Mouse (Mus musculus): ENCODE results near the gene Zfp777. TPM values are rescaled to one million over a fixed set of nuclear protein-coding genes. Genes with fewer than 3 reads are reported as not detected.

Gene Zfp777
- polyA plus RNA-seq, 2 experiments = 9.3 to 24.8 TPM

- Histone ChIP-seq H3K9ac (ENCODE audit: low read depth, low read length, severe bottlenecking) (no peak overlapping the region), H3K4me3 (replicated peaks; ENCODE audit: low read length) (no peak overlapping the region), H3K4me2 (replicated peaks; ENCODE audit: low read depth, low read length, severe bottlenecking) (no peak overlapping the region), H3K27ac (replicated peaks; ENCODE audit: low read depth, low read length) (no peak overlapping the region), H3K27me3 (ENCODE audit: control insufficient read depth, insufficient read depth, low read length) (no peaks in the 10 kb centered on the region), H3K36me3 (ENCODE audit: control insufficient read depth, insufficient read depth, low read length) (peaks cover 22% of the 10 kb centered on the region), H3K4me1 (ENCODE audit: control insufficient read depth, insufficient read depth, low read length) (no peaks in the 10 kb centered on the region), H3K9me3 (ENCODE audit: control insufficient read depth, low read length) (no peaks in the 10 kb centered on the region)
- no peak for TF ChIP-seq POLR2A (IDR thresholded peaks at IDR 0.05; ENCODE audit: borderline replicate concordance, extremely low read depth, insufficient read depth, insufficient read length)
- DNase-seq (ENCODE audit: low spot score) (no peak), ATAC-seq (ENCODE audit: low FRiP score, low read depth) (no peak)
- WGBS = 89% methylated on average over 9 of the region's 9 CpGs
Measured at GRCm38 (mm10) chr6:48016841-48017240, 31.9 kb downstream of the Zfp777 start.

GRCm38 (mm10) chr6:48016090-48016521 is 32.6 kb downstream of the Zfp777 start:
- peak; percentile 73 for DNase-seq (ENCODE audit: low spot score)
- H3K4me3 ChIP-seq (replicated peaks; ENCODE audit: low read length) = peak overlapping the region; percentile 39
- TF ChIP-seq POLR2A (IDR thresholded peaks at IDR 0.05; ENCODE audit: borderline replicate concordance, extremely low read depth, insufficient read depth, insufficient read length) = peak; percentile 69; the same call in 1 of the 2 replicates
- ATAC-seq (ENCODE audit: low FRiP score, low read depth) = peak; percentile 91
- H3K27ac ChIP-seq (replicated peaks; ENCODE audit: low read depth, low read length) = no peak overlapping the region
- no peaks in the 10 kb centered on the region for H3K9me3 ChIP-seq (ENCODE audit: control insufficient read depth, low read length)
- peaks cover 17% of the 10 kb centered on the region for H3K36me3 ChIP-seq (ENCODE audit: control insufficient read depth, insufficient read depth, low read length)
- no peaks in the 10 kb centered on the region for H3K4me1 ChIP-seq (ENCODE audit: control insufficient read depth, insufficient read depth, low read length)
- under 1% methylated on average over 23 of the region's 24 CpGs for WGBS
- no peaks in the 10 kb centered on the region for H3K27me3 ChIP-seq (ENCODE audit: control insufficient read depth, insufficient read depth, low read length)
- peak overlapping the region; percentile 61 for H3K9ac ChIP-seq (ENCODE audit: low read depth, low read length, severe bottlenecking)
- H3K4me2 ChIP-seq (replicated peaks; ENCODE audit: low read depth, low read length, severe bottlenecking) = peak overlapping the region; percentile 58

GRCm38 (mm10) chr6:48010727-48011126 is 38.0 kb downstream of the Zfp777 start:
- DNase-seq (ENCODE audit: low spot score) (no peak), ATAC-seq (ENCODE audit: low FRiP score, low read depth) (no peak)
- H3K9ac ChIP-seq (ENCODE audit: low read depth, low read length, severe bottlenecking) = no peak overlapping the region
- no peaks in the 10 kb centered on the region for H3K36me3 ChIP-seq (ENCODE audit: control insufficient read depth, insufficient read depth, low read length)
- no peak overlapping the region for H3K4me3 ChIP-seq (replicated peaks; ENCODE audit: low read length)
- TF ChIP-seq POLR2A (IDR thresholded peaks at IDR 0.05; ENCODE audit: borderline replicate concordance, extremely low read depth, insufficient read depth, insufficient read length) = no peak
- no peak overlapping the region for H3K4me2 ChIP-seq (replicated peaks; ENCODE audit: low read depth, low read length, severe bottlenecking)
- 55% methylated on average over 8 of the region's 8 CpGs for WGBS
- no peaks in the 10 kb centered on the region for H3K27me3 ChIP-seq (ENCODE audit: control insufficient read depth, insufficient read depth, low read length)
- H3K27ac ChIP-seq (replicated peaks; ENCODE audit: low read depth, low read length) = no peak overlapping the region
- no peaks in the 10 kb centered on the region for H3K4me1 ChIP-seq (ENCODE audit: control insufficient read depth, insufficient read depth, low read length)
- no peaks in the 10 kb centered on the region for H3K9me3 ChIP-seq (ENCODE audit: control insufficient read depth, low read length)

- no peak for ATAC-seq (ENCODE audit: low FRiP score, low read depth)
- WGBS = 87% methylated on average over 9 of the region's 9 CpGs
Measured at GRCm38 (mm10) chr6:47995661-47996060, 53.0 kb downstream of the Zfp777 start.

GRCm38 (mm10) chr6:47983936-47984335 is 64.8 kb downstream of the Zfp777 start:
- TF ChIP-seq POLR2A (IDR thresholded peaks at IDR 0.05; ENCODE audit: borderline replicate concordance, extremely low read depth, insufficient read depth, insufficient read length) = no peak
- DNase-seq (ENCODE audit: low spot score) (no peak), ATAC-seq (ENCODE audit: low FRiP score, low read depth) (no peak)
- H3K4me1 ChIP-seq (ENCODE audit: control insufficient read depth, insufficient read depth, low read length) = no peaks in the 10 kb centered on the region
- H3K36me3 ChIP-seq (ENCODE audit: control insufficient read depth, insufficient read depth, low read length) = no peaks in the 10 kb centered on the region
- WGBS = 4% methylated on average over 2 of the region's 2 CpGs
- no peak overlapping the region for H3K4me2 ChIP-seq (replicated peaks; ENCODE audit: low read depth, low read length, severe bottlenecking)
- no peak overlapping the region for H3K9ac ChIP-seq (ENCODE audit: low read depth, low read length, severe bottlenecking)
- no peak overlapping the region for H3K27ac ChIP-seq (replicated peaks; ENCODE audit: low read depth, low read length)
- no peaks in the 10 kb centered on the region for H3K27me3 ChIP-seq (ENCODE audit: control insufficient read depth, insufficient read depth, low read length)
- H3K4me3 ChIP-seq (replicated peaks; ENCODE audit: low read length) = no peak overlapping the region
- no peaks in the 10 kb centered on the region for H3K9me3 ChIP-seq (ENCODE audit: control insufficient read depth, low read length)

More at GRCm38 (mm10) chr6:47995661-47996060, 53.0 kb downstream of the Zfp777 start:
- no peak overlapping the region for H3K9ac ChIP-seq (ENCODE audit: low read depth, low read length, severe bottlenecking)
- no peak overlapping the region for H3K27ac ChIP-seq (replicated peaks; ENCODE audit: low read depth, low read length)
- H3K4me2 ChIP-seq (replicated peaks; ENCODE audit: low read depth, low read length, severe bottlenecking) = no peak overlapping the region
- H3K4me3 ChIP-seq (replicated peaks; ENCODE audit: low read length) = no peak overlapping the region
- DNase-seq (ENCODE audit: low spot score) = no peak
- TF ChIP-seq POLR2A (IDR thresholded peaks at IDR 0.05; ENCODE audit: borderline replicate concordance, extremely low read depth, insufficient read depth, insufficient read length) = no peak
- H3K27me3 ChIP-seq (ENCODE audit: control insufficient read depth, insufficient read depth, low read length) = no peaks in the 10 kb centered on the region
- H3K36me3 ChIP-seq (ENCODE audit: control insufficient read depth, insufficient read depth, low read length) = no peaks in the 10 kb centered on the region
- H3K4me1 ChIP-seq (ENCODE audit: control insufficient read depth, insufficient read depth, low read length) = no peaks in the 10 kb centered on the region
- H3K9me3 ChIP-seq (ENCODE audit: control insufficient read depth, low read length) = no peaks in the 10 kb centered on the region

Data from limb, embryonic 14.5 days (tissue).